Mouse (Mus musculus): Measurements from ENCODE around the gene Ftl1-ps1. TPM values are rescaled to one million over a fixed set of nuclear protein-coding genes. Genes with fewer than 3 reads are reported as not detected.
A peak's percentile ranks its signal among the peaks of the same experiment; 100 is the strongest.

The Ftl1-ps1 gene
- 947 and 1,147 TPM in 2 replicates for total RNA-seq (2012; rRNA removed)
- 1,091 and 1,319 TPM in 2 replicates for total RNA-seq (2014; rRNA removed)
- 2,498 and 2,868 TPM in 2 replicates for polyA plus RNA-seq (2012; ENCODE audit: insufficient read length, low read depth)

GRCm38 (mm10) chr13:74399298-74399839 lies at the start of gene Ftl1-ps1:
Gene Ftl1-ps1 (plus strand): TSS chr13:74399694.
- no peaks in the 10 kb centered on the region for H3K79me2 ChIP-seq (replicated peaks; ENCODE audit: control insufficient read depth, extremely low read depth, insufficient read depth, poor library complexity, severe bottlenecking)
- no peaks in the 10 kb centered on the region for H3K4me1 ChIP-seq (ENCODE audit: control insufficient read depth in 1 of 2, insufficient read depth in 2 of 2)
- no peak within 1 kb of the TSS for H3K27ac ChIP-seq (ENCODE audit: insufficient read depth, low read depth)
- dilution Hi-C loops (cut with MboI; ENCODE audit: extremely low pct_ligation_motif_present, extremely low pct_unique_long_range_greater_than_20kb, low sequenced_read_pairs), result no loop called here
- no peaks in the 10 kb centered on the region for H3K9me3 ChIP-seq (replicated peaks; ENCODE audit: low read length)
- no peak within 1 kb of the TSS for H3K4me3 ChIP-seq (replicated peaks in 1 of 3; ENCODE audit: low read depth in 2 of 3, low read length in 2 of 3, poor library complexity in 1 of 3)
- no peak within 1 kb of the TSS for H3K9ac ChIP-seq (ENCODE audit: insufficient read depth, low read depth)
- in situ Hi-C loops (cut with MboI; ENCODE audit: low pct_ligation_motif_present, low pct_unique_long_range_greater_than_20kb, low sequenced_read_pairs), result no loop called here
- H3K36me3 ChIP-seq (replicated peaks in 1 of 2; ENCODE audit: control insufficient read depth in 1 of 2, insufficient read depth in 1 of 2, low read length in 1 of 2), result no peaks in the 10 kb centered on the region
- H3K4me2 ChIP-seq (ENCODE audit: insufficient read depth, low read depth, poor library complexity, severe bottlenecking), result peak within 1 kb of the TSS; percentile 2; the same call in 1 of the 2 replicates
- no peak for DNase-seq (ENCODE audit: extremely low read depth)
- peaks cover 3% of the 10 kb centered on the region for H3K27me3 ChIP-seq (replicated peaks)
- no peak for TF ChIP-seq SMC3 (IDR thresholded peaks at IDR 0.05; ENCODE audit: low read depth, low read length)
- TF ChIP-seq UBTF (IDR thresholded peaks at IDR 0.05; ENCODE audit: low read depth, low read length), result no peak
- no peak for TF ChIP-seq BHLHE40 (IDR thresholded peaks at IDR 0.05; ENCODE audit: low read depth, low read length)
- no peak for TF ChIP-seq ETS1 (conservative IDR thresholded peaks at IDR 0.05; ENCODE audit: low read depth, low read length)
- TF ChIP-seq ZMIZ1 (IDR thresholded peaks at IDR 0.05; ENCODE audit: low read depth, low read length), result no peak
- TF ChIP-seq POLR2AphosphoS2 (IDR thresholded peaks at IDR 0.05; ENCODE audit: low read depth, low read length), result no peak
- no peak for TF ChIP-seq PAX5 (IDR thresholded peaks at IDR 0.05; ENCODE audit: low read length)
- TF ChIP-seq SIN3A (IDR thresholded peaks at IDR 0.05; ENCODE audit: low read length), result no peak

DNA sequence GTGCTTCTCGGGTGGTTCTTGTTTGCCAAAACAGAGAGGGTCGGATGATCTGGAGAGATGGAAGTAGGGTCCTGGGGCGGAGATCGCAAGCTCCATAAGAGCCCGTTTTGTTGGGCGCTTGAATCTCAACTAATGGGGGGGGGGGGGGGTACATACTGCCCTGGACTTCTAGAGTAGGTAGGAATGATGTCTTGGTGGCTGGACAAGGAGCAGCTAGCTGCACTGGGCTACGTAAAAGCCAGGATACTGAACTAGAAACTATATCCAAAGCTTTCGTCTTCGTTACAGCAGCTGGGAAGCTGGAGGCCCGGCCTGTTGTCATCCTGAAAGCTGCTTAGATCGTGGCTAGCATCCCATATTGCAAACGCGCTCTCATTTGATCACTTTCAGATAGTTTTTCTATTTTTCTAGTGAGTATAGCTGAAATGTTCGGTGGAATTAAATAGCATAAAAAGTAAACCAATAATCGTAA lies 49.0 kb upstream of the Ftl1-ps1 start:
- Histone ChIP-seq H3K9ac (ENCODE audit: insufficient read depth, low read depth) (peak overlapping the region; percentile 80), H3K9me3 (replicated peaks; ENCODE audit: low read length) (no peaks in the 10 kb centered on the region), H3K79me2 (replicated peaks; ENCODE audit: control insufficient read depth, extremely low read depth, insufficient read depth, poor library complexity, severe bottlenecking) (peaks cover 50% of the 10 kb centered on the region), H3K27ac (ENCODE audit: insufficient read depth, low read depth) (no peak overlapping the region), H3K27me3 (replicated peaks) (no peaks in the 10 kb centered on the region), H3K4me1 (ENCODE audit: control insufficient read depth in 1 of 2, insufficient read depth in 2 of 2) (peaks cover 0 to 40% of the 10 kb centered on the region in 2 experiments; a peak in 3 of 4 replicates), H3K36me3 (replicated peaks in 1 of 2; ENCODE audit: control insufficient read depth in 1 of 2, insufficient read depth in 1 of 2, low read length in 1 of 2) (peaks cover 16 to 25% of the 10 kb centered on the region in 2 experiments), H3K4me3 (replicated peaks in 1 of 3; ENCODE audit: low read depth in 2 of 3, low read length in 2 of 3, poor library complexity in 1 of 3) (peak overlapping the region; percentile 70 to 91 (median 82)), H3K4me2 (ENCODE audit: insufficient read depth, low read depth, poor library complexity, severe bottlenecking) (no peak overlapping the region)
- DNase-seq (ENCODE audit: extremely low read depth), result peak; percentile 31
- TF ChIP-seq CTCF (conservative IDR thresholded peaks at IDR 0.05 in 1 of 2, IDR thresholded peaks at IDR 0.05 in 1 of 2; ENCODE audit: low read depth in 2 of 2, low read length in 2 of 2) (no peak), MAFK (IDR thresholded peaks at IDR 0.05; ENCODE audit: insufficient replicate concordance, low read length) (no peak), MAZ (IDR thresholded peaks at IDR 0.05; ENCODE audit: low read depth, low read length) (no peak; the same call in 1 of the 2 replicates), UBTF (IDR thresholded peaks at IDR 0.05; ENCODE audit: low read depth, low read length) (no peak; the same call in 1 of the 2 replicates), E2F4 (IDR thresholded peaks at IDR 0.05; ENCODE audit: insufficient replicate concordance, low read depth, low read length) (no peak), ZKSCAN1 (IDR thresholded peaks at IDR 0.05; ENCODE audit: borderline replicate concordance, low read depth, low read length) (no peak), CHD1 (IDR thresholded peaks at IDR 0.05; ENCODE audit: low read depth, low read length) (0 out of 2 replicates have a peak, but pooled peaks have one; percentile 33), RCOR1 (conservative IDR thresholded peaks at IDR 0.05; ENCODE audit: low read depth, low read length) (no peak), POLR2AphosphoS2 (IDR thresholded peaks at IDR 0.05; ENCODE audit: low read depth, low read length) (no peak; the same call in 1 of the 2 replicates), ZNF384 (IDR thresholded peaks at IDR 0.05; ENCODE audit: low read depth, low read length) (no peak), POLR2A (IDR thresholded peaks at IDR 0.05; ENCODE audit: low read depth, low read length) (0 out of 2 replicates have a peak, but pooled peaks have one; percentile 65), IRF4 (IDR thresholded peaks at IDR 0.05; ENCODE audit: low read depth, low read length) (no peak), SMC3 (IDR thresholded peaks at IDR 0.05; ENCODE audit: low read depth, low read length) (no peak), ELF1 (IDR thresholded peaks at IDR 0.05; ENCODE audit: low read depth, low read length) (0 out of 2 replicates have a peak, but pooled peaks have one; percentile 1), TCF12 (IDR thresholded peaks at IDR 0.05; ENCODE audit: low read depth, low read length) (no peak)
- dilution Hi-C loops (cut with MboI; ENCODE audit: extremely low pct_ligation_motif_present, extremely low pct_unique_long_range_greater_than_20kb, low sequenced_read_pairs), result no loop called here
- in situ Hi-C loops (cut with MboI; ENCODE audit: low pct_ligation_motif_present, low pct_unique_long_range_greater_than_20kb, low sequenced_read_pairs), result no loop called here
